Mouse (Mus musculus) heart, adult 11 months (tissue): Measurements from ENCODE around the gene Cdc14a.
A peak's percentile ranks its signal among the peaks of the same experiment; 100 is the strongest.

ENCODE experiments used
- DNase-seq: peaks from one replicate; pipeline ENCODE4 v3.0.0; 2022

The Cdc14a gene

GRCm38 (mm10) chr3:116368868-116369437 lies 54.9 kb downstream of the Cdc14a start:
- peak; percentile 19 for DNase-seq

- peak; percentile 29 for DNase-seq
Measured at GRCm38 (mm10) chr3:116366125-116366524, 57.7 kb downstream of the Cdc14a start.

- DNase-seq = peak; percentile 29
Measured at GRCm38 (mm10) chr3:116361906-116362305, 61.9 kb downstream of the Cdc14a start.

- peak; percentile 57 for DNase-seq
Measured at GRCm38 (mm10) chr3:116361101-116361500, 62.7 kb downstream of the Cdc14a start.

GRCm38 (mm10) chr3:116357866-116358265 lies 66.0 kb downstream of the Cdc14a start:
- DNase-seq = peak; percentile 42

- DNase-seq = peak; percentile 1
Measured at GRCm38 (mm10) chr3:116357180-116357579, 66.7 kb downstream of the Cdc14a start.

GRCm38 (mm10) chr3:116355026-116355788 lies 68.6 kb downstream of the Cdc14a start:
- peak; percentile 44 for DNase-seq

- DNase-seq = peak; percentile 91
Measured at GRCm38 (mm10) chr3:116352486-116352885, 71.3 kb downstream of the Cdc14a start.

GRCm38 (mm10) chr3:116350389-116350967 lies 73.4 kb downstream of the Cdc14a start:
- DNase-seq = peak; percentile 54

- peak; percentile 43 for DNase-seq
Measured at GRCm38 (mm10) chr3:116347571-116347970, 76.3 kb downstream of the Cdc14a start.

- DNase-seq = peak; percentile 74
Measured at GRCm38 (mm10) chr3:116345245-116345644, 78.6 kb downstream of the Cdc14a start.

- DNase-seq = peak; percentile 67
Measured at GRCm38 (mm10) chr3:116342251-116342650, 81.6 kb downstream of the Cdc14a start.

- peak; percentile 94 for DNase-seq
Measured at GRCm38 (mm10) chr3:116340950-116341624, 82.7 kb downstream of the Cdc14a start.

GRCm38 (mm10) chr3:116340281-116340680 lies 83.6 kb downstream of the Cdc14a start:
- peak; percentile 66 for DNase-seq

- peak; percentile 85 for DNase-seq
Measured at GRCm38 (mm10) chr3:116338616-116339015, 85.2 kb downstream of the Cdc14a start.

GRCm38 (mm10) chr3:116337840-116338239 lies 86.0 kb downstream of the Cdc14a start:
- DNase-seq = no peak

- peak; percentile 65 for DNase-seq
Measured at GRCm38 (mm10) chr3:116335036-116335435, 88.8 kb downstream of the Cdc14a start.

- DNase-seq = peak; percentile 79
Measured at GRCm38 (mm10) chr3:116333711-116334110, 90.1 kb downstream of the Cdc14a start.

- no peak for DNase-seq
Measured at GRCm38 (mm10) chr3:116333229-116333628, 90.6 kb downstream of the Cdc14a start.

- peak; percentile 88 for DNase-seq
Measured at GRCm38 (mm10) chr3:116331811-116332464, 91.9 kb downstream of the Cdc14a start.

- DNase-seq = peak; percentile 86
Measured at GRCm38 (mm10) chr3:116329976-116330375, 93.9 kb downstream of the Cdc14a start.

- DNase-seq = peak; percentile 93
Measured at GRCm38 (mm10) chr3:116329023-116329762, 94.6 kb downstream of the Cdc14a start.
